Mouse (Mus musculus) CH12.LX (cell line): ENCODE results near the gene Fam210b. TPM values are rescaled to one million over a fixed set of nuclear protein-coding genes. Genes with fewer than 3 reads are reported as not detected.

ENCODE experiments used
- DNase-seq: peaks from one replicate; pipeline ENCODE4 v3.0.0-alpha.2; 2013; ENCODE audit errors: extremely low read depth
- H3K27ac ChIP-seq: 2 replicates; pipeline ENCODE4 v1.5.1; 2012; ENCODE audit warnings: low read depth, mild to moderate bottlenecking, control low read depth, moderate library complexity; ENCODE audit not compliant: insufficient read depth
- H3K27me3 ChIP-seq: replicated peaks from 2 replicates; pipeline ENCODE3; 2012; ENCODE audit warnings: inconsistent platforms
- H3K36me3 ChIP-seq, 2 experiments: replicated peaks in 1 of 2; 2 replicates each; pipeline versions ENCODE3 to v1.6.1; 2012; ENCODE audit warnings: inconsistent platforms in 1 of 2, low read length in 1 of 2, mild to moderate bottlenecking in 1 of 2, mixed read lengths in 1 of 2, moderate library complexity in 1 of 2; ENCODE audit not compliant: control insufficient read depth in 1 of 2, insufficient read depth in 1 of 2
- H3K4me1 ChIP-seq, 2 experiments: 2 replicates each; pipeline ENCODE4 v1.6.1; 2012; ENCODE audit warnings: inconsistent platforms in 1 of 2, moderate library complexity in 1 of 2; ENCODE audit not compliant: insufficient read depth in 2 of 2, control insufficient read depth in 1 of 2
- H3K4me2 ChIP-seq: 2 replicates; pipeline ENCODE4 v1.6.1; 2012; ENCODE audit warnings: low read depth, mild to moderate bottlenecking, control low read depth; ENCODE audit not compliant: poor library complexity, insufficient read depth, severe bottlenecking
- H3K4me3 ChIP-seq, 3 experiments: fragments of 150-350 bp in 1 of 3; sonication (generic) in 1 of 3; replicated peaks in 1 of 3; 2 replicates each; pipeline versions ENCODE3 to v1.5.1; 2011 to 2012; ENCODE audit warnings: low read depth in 2 of 3, low read length in 2 of 3, mild to moderate bottlenecking in 2 of 3, moderate library complexity in 2 of 3, control low read depth in 1 of 3, improper control_type of control experiment in 1 of 3, inconsistent platforms in 1 of 3, mixed read lengths in 1 of 3; ENCODE audit not compliant: poor library complexity in 1 of 3
- H3K79me2 ChIP-seq: replicated peaks from 2 replicates; pipeline ENCODE4 v1.6.1; 2012; ENCODE audit warnings: mild to moderate bottlenecking, moderate library complexity; ENCODE audit not compliant: control insufficient read depth, poor library complexity, insufficient read depth, severe bottlenecking; ENCODE audit errors: extremely low read depth
- H3K9ac ChIP-seq: 2 replicates; pipeline ENCODE4 v1.6.1; 2012; ENCODE audit warnings: low read depth, mild to moderate bottlenecking, control low read depth, moderate library complexity; ENCODE audit not compliant: insufficient read depth
- H3K9me3 ChIP-seq: replicated peaks from 2 replicates; pipeline ENCODE3; 2012; ENCODE audit warnings: low read length, inconsistent platforms, mixed read lengths
- BHLHE40 ChIP-seq: IDR thresholded peaks from 2 replicates; pipeline ENCODE4 v1.6.1; 2011; ENCODE audit warnings: mild to moderate bottlenecking, low read depth, low read length, improper control_type of control experiment
- CHD1 ChIP-seq: IDR thresholded peaks from 2 replicates; pipeline ENCODE4 v1.6.1; 2012; ENCODE audit warnings: low read depth, low read length, improper control_type of control experiment, inconsistent platforms
- CTCF ChIP-seq, 2 experiments: IDR thresholded peaks in 1 of 2; conservative IDR thresholded peaks in 1 of 2; 2 replicates each; pipeline ENCODE4 v1.5.1; 2011 to 2012; ENCODE audit warnings: low read depth in 2 of 2, low read length in 2 of 2, improper control_type of control experiment in 1 of 2, inconsistent platforms in 1 of 2, mild to moderate bottlenecking in 1 of 2, moderate library complexity in 1 of 2
- E2F4 ChIP-seq: IDR thresholded peaks from 2 replicates; pipeline ENCODE4 v1.6.1; 2011; ENCODE audit warnings: low read depth, low read length, improper control_type of control experiment; ENCODE audit not compliant: insufficient replicate concordance
- EP300 ChIP-seq: IDR thresholded peaks from 2 replicates; pipeline ENCODE4 v1.6.1; 2011; ENCODE audit warnings: low read length, improper control_type of control experiment
- ETS1 ChIP-seq: conservative IDR thresholded peaks from 2 replicates; pipeline ENCODE4 v1.6.1; 2012; ENCODE audit warnings: low read depth, mild to moderate bottlenecking, inconsistent platforms, low read length, improper control_type of control experiment, moderate library complexity
- GABPA ChIP-seq: IDR thresholded peaks from 2 replicates; pipeline ENCODE4 v1.6.1; 2012; ENCODE audit warnings: low read depth, low read length, improper control_type of control experiment, inconsistent platforms; ENCODE audit not compliant: insufficient replicate concordance
- IRF4 ChIP-seq: IDR thresholded peaks from 2 replicates; pipeline ENCODE4 v1.6.1; 2014; ENCODE audit warnings: low read depth, mild to moderate bottlenecking, inconsistent platforms, low read length, improper control_type of control experiment
- JUND ChIP-seq: conservative IDR thresholded peaks from 2 replicates; pipeline ENCODE4 v1.6.1; 2011; ENCODE audit warnings: low read depth, low read length, improper control_type of control experiment
- MAX ChIP-seq: IDR thresholded peaks from 2 replicates; pipeline ENCODE4 v1.6.1; 2011; ENCODE audit warnings: low read length, improper control_type of control experiment
- MYC ChIP-seq: IDR thresholded peaks from 2 replicates; pipeline ENCODE4 v1.6.1; 2011; ENCODE audit warnings: low read depth, mild to moderate bottlenecking, improper control_type of control experiment, low read length
- NRF1 ChIP-seq: IDR thresholded peaks from 2 replicates; pipeline ENCODE4 v1.6.1; 2014; ENCODE audit warnings: low read depth, mild to moderate bottlenecking, inconsistent platforms, low read length, improper control_type of control experiment, moderate library complexity
- POLR2AphosphoS2 ChIP-seq: IDR thresholded peaks from 2 replicates; pipeline ENCODE4 v1.6.1; 2011; ENCODE audit warnings: low read depth, low read length, improper control_type of control experiment
- RCOR1 ChIP-seq: conservative IDR thresholded peaks from 2 replicates; pipeline ENCODE4 v1.6.1; 2012; ENCODE audit warnings: low read depth, mild to moderate bottlenecking, inconsistent platforms, low read length, improper control_type of control experiment
- SIN3A ChIP-seq: IDR thresholded peaks from 2 replicates; pipeline ENCODE4 v1.6.1; 2012; ENCODE audit warnings: low read length, improper control_type of control experiment, inconsistent platforms
- SMC3 ChIP-seq: IDR thresholded peaks from 2 replicates; pipeline ENCODE4 v1.6.1; 2011; ENCODE audit warnings: low read depth, low read length, improper control_type of control experiment
- TCF12 ChIP-seq: IDR thresholded peaks from 2 replicates; pipeline ENCODE4 v1.6.1; 2014; ENCODE audit warnings: low read depth, mild to moderate bottlenecking, inconsistent platforms, low read length, improper control_type of control experiment
- UBTF ChIP-seq: IDR thresholded peaks from 2 replicates; pipeline ENCODE4 v1.6.1; 2012; ENCODE audit warnings: low read depth, mild to moderate bottlenecking, inconsistent platforms, low read length, improper control_type of control experiment, moderate library complexity
- USF1 ChIP-seq: IDR thresholded peaks from 2 replicates; pipeline ENCODE4 v1.6.1; 2014; ENCODE audit warnings: low read depth, mild to moderate bottlenecking, inconsistent platforms, low read length, improper control_type of control experiment
- USF2 ChIP-seq: conservative IDR thresholded peaks from 2 replicates; pipeline ENCODE4 v1.6.1; 2011; ENCODE audit warnings: low read depth, low read length, improper control_type of control experiment
- ZKSCAN1 ChIP-seq: IDR thresholded peaks from 2 replicates; pipeline ENCODE4 v1.6.1; 2012; ENCODE audit warnings: low read depth, inconsistent platforms, low read length, improper control_type of control experiment, borderline replicate concordance
- ZNF384 ChIP-seq: IDR thresholded peaks from 2 replicates; pipeline ENCODE4 v1.6.1; 2012; ENCODE audit warnings: low read depth, low read length, improper control_type of control experiment, inconsistent platforms
- dilution Hi-C: fragments of 300-500 bp; cut with MboI; formaldehyde crosslinking; loops from 2 replicates; pipeline ENCODE4 v1.14.3; 2020; ENCODE audit warnings: low sequenced_read_pairs; ENCODE audit not compliant: extremely low pct_unique_long_range_greater_than_20kb, extremely low pct_ligation_motif_present
- in situ Hi-C: fragments of 300-500 bp; cut with MboI; formaldehyde crosslinking; loops from 3 replicates; pipeline ENCODE4 v1.14.3; 2019; ENCODE audit warnings: low sequenced_read_pairs, low pct_ligation_motif_present, low pct_unique_long_range_greater_than_20kb, mixed read lengths
- polyA plus RNA-seq: library from polyadenylated mRNA; unstranded; fragments of >175 nt; gene quantifications from 2 replicates; pipeline ENCODE4 v1.2.1, GENCODE M21; 2012; ENCODE audit warnings: low read depth; ENCODE audit not compliant: insufficient read length
- total RNA-seq, 2 experiments: library from RNA; depleted of rRNA; stranded (reverse); fragments of 300-350 nt in 1 of 2; fragments of >200 nt in 1 of 2; gene quantifications; 2 replicates each; pipeline ENCODE4 v1.2.3; 2012 to 2014

Gene Fam210b
- total and polyA plus RNA-seq, 3 experiments: 0.68 to 1.5 (median 1.2) TPM

DNA sequence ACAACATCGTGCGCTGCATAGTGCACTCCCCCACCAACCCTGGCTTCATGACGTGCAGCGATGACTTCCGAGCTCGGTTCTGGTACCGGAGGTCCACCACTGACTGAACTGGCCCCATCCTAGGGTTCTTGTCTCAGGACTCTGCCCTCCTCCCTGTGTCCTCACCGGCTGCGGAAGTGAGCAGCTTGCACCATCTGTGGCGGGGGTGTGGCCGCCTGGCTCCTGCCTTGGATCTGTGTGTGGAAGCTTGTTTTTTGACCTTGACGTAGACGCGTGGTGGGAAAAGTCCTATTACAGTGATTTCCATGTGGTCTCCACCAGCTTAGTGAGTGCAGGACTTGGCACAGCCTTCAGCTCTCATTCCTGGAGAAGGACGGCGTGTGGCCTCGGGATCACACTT, 35.1 kb downstream of the Fam210b start:
- Histone ChIP-seq H3K27ac (no peak overlapping the region), H3K4me2 (no peak overlapping the region), H3K9me3 (no peaks in the 10 kb centered on the region), H3K27me3 (no peaks in the 10 kb centered on the region), H3K4me1 (peaks cover 0 to 45% of the 10 kb centered on the region in 2 experiments; a peak in 3 of 4 replicates), H3K36me3 (peaks cover 61 to 84% of the 10 kb centered on the region in 2 experiments)
- in situ Hi-C loops: no loop called here
- no peak for TF ChIP-seq MAX
- no peak for TF ChIP-seq CHD1
- no peak for TF ChIP-seq UBTF
- no peak for TF ChIP-seq CTCF (conservative IDR thresholded peaks at IDR 0.05 in 1 of 2, IDR thresholded peaks at IDR 0.05 in 1 of 2; ENCODE audit: low read depth in 2 of 2, low read length in 2 of 2)
- TF ChIP-seq E2F4: no peak
- TF ChIP-seq SMC3: no peak
- no peak for TF ChIP-seq BHLHE40
- no peak for TF ChIP-seq RCOR1
- no peak for TF ChIP-seq EP300
- TF ChIP-seq POLR2AphosphoS2: no peak
- no peak for TF ChIP-seq JUND
- TF ChIP-seq, all 38 proteins: peak for 0
- DNase-seq: no peak
- no peak overlapping the region for H3K4me3 ChIP-seq
- no peak overlapping the region for H3K9ac ChIP-seq
- H3K79me2 ChIP-seq: no peaks in the 10 kb centered on the region; the same call in none of the 2 replicates
- dilution Hi-C loops: no loop called here

DNA sequence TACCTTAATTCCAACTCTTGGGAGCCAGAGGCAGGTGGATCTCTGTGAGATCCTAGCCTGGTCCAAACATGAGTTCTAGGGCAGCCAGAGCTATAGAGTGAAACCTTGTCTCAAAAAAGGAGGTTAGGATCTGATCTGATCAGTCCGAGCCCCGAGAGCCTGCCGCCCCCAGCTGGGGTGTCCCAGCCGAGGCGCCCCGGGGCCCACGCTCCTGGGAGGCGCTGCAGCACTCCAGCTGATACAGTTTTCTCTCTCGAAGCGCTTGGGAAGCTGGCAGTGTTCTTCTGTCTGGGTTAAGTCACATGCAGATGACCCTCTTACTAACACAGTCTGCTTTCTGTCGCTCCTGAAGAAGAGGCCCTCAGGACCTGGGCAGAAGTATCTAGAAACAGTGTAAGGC, 36.0 kb downstream of the Fam210b start:
- Histone ChIP-seq H3K27me3 (no peaks in the 10 kb centered on the region), H3K4me2 (no peak overlapping the region), H3K27ac (no peak overlapping the region), H3K4me1 (peaks cover 0 to 45% of the 10 kb centered on the region in 2 experiments; a peak in 3 of 4 replicates), H3K36me3 (peaks cover 53 to 75% of the 10 kb centered on the region in 2 experiments), H3K79me2 (no peaks in the 10 kb centered on the region; the same call in none of the 2 replicates), H3K4me3 (no peak overlapping the region), H3K9me3 (no peaks in the 10 kb centered on the region), H3K9ac (no peak overlapping the region)
- in situ Hi-C loops: no loop called here
- DNase-seq: no peak
- TF ChIP-seq IRF4 (no peak), CHD1 (no peak), CTCF (conservative IDR thresholded peaks at IDR 0.05 in 1 of 2, IDR thresholded peaks at IDR 0.05 in 1 of 2; ENCODE audit: low read depth in 2 of 2, low read length in 2 of 2) (no peak)
- dilution Hi-C loops: no loop called here

DNA sequence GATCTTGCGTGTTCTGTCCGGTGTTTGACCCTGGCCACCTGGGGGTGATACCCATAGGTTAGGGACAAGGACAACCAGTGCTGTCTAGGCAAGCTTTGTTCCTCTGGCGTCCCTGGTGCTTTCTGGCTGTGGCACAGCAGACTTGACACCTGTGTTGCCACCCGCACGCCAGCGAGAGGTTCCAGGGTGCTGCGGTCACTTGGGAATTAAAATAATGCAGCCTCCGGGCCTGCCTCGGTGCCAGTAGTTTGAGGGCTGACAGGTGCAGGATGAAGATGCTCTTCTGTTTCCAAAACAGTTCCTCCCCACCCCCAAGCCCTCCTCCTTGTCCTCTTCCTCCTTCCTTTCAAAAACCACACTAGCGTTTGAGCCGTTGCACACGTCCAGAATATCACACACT, 36.5 kb downstream of the Fam210b start:
- no peaks in the 10 kb centered on the region for H3K9me3 ChIP-seq
- no peaks in the 10 kb centered on the region for H3K27me3 ChIP-seq
- dilution Hi-C loops (no loop called here), in situ Hi-C loops (no loop called here)
- H3K36me3 ChIP-seq: peaks cover 50 to 70% of the 10 kb centered on the region in 2 experiments
- TF ChIP-seq POLR2AphosphoS2 (no peak), USF2 (no peak), ZNF384 (no peak), TCF12 (peak; percentile 23; the same call in 1 of the 2 replicates), NRF1 (no peak), USF1 (no peak), MYC (no peak), E2F4 (no peak), CTCF (conservative IDR thresholded peaks at IDR 0.05 in 1 of 2, IDR thresholded peaks at IDR 0.05 in 1 of 2; ENCODE audit: low read depth in 2 of 2, low read length in 2 of 2) (no peak), GABPA (no peak), UBTF (no peak), ETS1 (0 out of 2 replicates have a peak, but pooled peaks have one; percentile 17), ZKSCAN1 (no peak), BHLHE40 (no peak), IRF4 (no peak), RCOR1 (no peak), SIN3A (no peak)
- H3K79me2 ChIP-seq: no peaks in the 10 kb centered on the region; the same call in none of the 2 replicates
- H3K27ac ChIP-seq: no peak overlapping the region
- H3K4me1 ChIP-seq: peaks cover 0 to 45% of the 10 kb centered on the region in 2 experiments; a peak in 3 of 4 replicates
- H3K4me2 ChIP-seq: no peak overlapping the region
- no peak overlapping the region for H3K4me3 ChIP-seq
- DNase-seq: peak; percentile 62
- no peak overlapping the region for H3K9ac ChIP-seq
